Mouse (Mus musculus) E14TG2a.4 (cell line): ENCODE results near the gene Rnft2.

ENCODE experiments used
- H3K27me3 ChIP-seq: 2 replicates; pipeline ENCODE4 v1.6.1; 2014; ENCODE audit warnings: low read length, control low read depth; ENCODE audit not compliant: insufficient read depth
- H3K36me3 ChIP-seq: 2 replicates; pipeline ENCODE4 v1.6.1; 2014; ENCODE audit warnings: low read length, control low read depth; ENCODE audit not compliant: insufficient read depth
- H3K4me1 ChIP-seq: replicated peaks from 2 replicates; pipeline ENCODE4 v1.6.1; 2014; ENCODE audit warnings: low read depth, low read length, control low read depth
- H3K4me3 ChIP-seq: replicated peaks from 2 replicates; pipeline ENCODE4 v1.5.1; 2014; ENCODE audit warnings: mild to moderate bottlenecking, low read length
- H3K9me3 ChIP-seq: 2 replicates; pipeline ENCODE4 v1.6.1; 2014; ENCODE audit warnings: low read length, control low read depth
- CTCF ChIP-seq: conservative IDR thresholded peaks from 2 replicates; pipeline ENCODE4 v1.5.1; 2014; ENCODE audit warnings: low read length
- NANOG ChIP-seq: IDR thresholded peaks from 2 replicates; pipeline ENCODE4 v1.6.1; 2014; ENCODE audit warnings: borderline replicate concordance, low read length, mixed read lengths
- POU5F1 ChIP-seq: IDR thresholded peaks from 2 replicates; pipeline ENCODE4 v1.6.1; 2014; ENCODE audit warnings: low read length, borderline replicate concordance

The Rnft2 gene

DNA sequence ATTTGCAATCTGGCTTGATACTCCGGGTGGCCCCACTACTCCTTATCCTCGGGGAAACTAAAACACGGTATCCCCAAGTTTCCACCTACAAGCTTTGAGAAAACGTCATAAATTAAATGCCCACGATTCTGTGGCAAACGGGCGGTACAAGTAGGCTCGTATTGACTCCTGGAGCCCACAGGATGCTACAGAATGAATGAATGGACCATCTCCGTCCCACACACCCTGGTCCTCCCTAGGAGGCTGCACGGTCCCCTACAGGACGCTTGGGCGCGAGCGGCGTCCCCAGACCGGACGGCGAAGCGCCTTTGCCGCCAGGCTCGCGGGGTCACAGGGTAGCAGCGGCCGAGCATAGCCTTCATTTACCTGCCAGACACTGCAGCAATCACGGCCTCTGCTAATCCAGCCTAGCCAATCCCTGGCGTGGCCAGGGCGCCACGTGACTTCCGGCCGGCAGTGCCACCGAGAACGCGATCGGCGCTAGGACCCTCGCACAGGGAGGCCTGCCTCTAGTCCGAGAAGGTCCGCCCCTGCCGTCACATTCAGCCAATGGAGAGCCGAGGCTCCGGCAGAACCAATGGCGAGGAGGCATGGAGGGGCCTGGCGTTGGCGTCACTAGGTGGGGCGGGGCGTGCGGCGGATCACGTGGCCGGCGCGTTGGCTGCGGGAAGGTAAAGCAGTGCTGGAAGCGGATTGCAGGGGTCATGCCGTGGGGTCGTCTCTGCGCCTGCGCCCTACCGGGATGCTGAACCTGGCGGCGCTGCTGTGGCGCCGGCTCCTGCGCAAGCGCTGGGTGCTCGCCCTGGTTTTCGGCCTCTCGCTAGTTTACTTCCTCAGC, at the start of gene Rnft2, which contains the start of gene 2410131K14Rik:
TSS of gene Rnft2 (minus strand) at position 511 of the 838 bp plus-strand sequence.
TSS of gene 2410131K14Rik (plus strand) at position 622 of the 838 bp plus-strand sequence.
- H3K36me3 ChIP-seq = peaks cover 55% of the 10 kb centered on the region
- H3K27me3 ChIP-seq = no peaks in the 10 kb centered on the region
- TF ChIP-seq NANOG (no peak), POU5F1 (no peak), CTCF (no peak)
- 0 out of 2 replicates have a peak, but pooled peaks cover 4% of the 10 kb centered on the region for H3K9me3 ChIP-seq
- H3K4me3 ChIP-seq = peak within 1 kb of the TSS; percentile 92
- peaks cover 35% of the 10 kb centered on the region for H3K4me1 ChIP-seq

GRCm38 (mm10) chr5:118294086-118294864, 49.4 kb upstream of the Rnft2 start:
- TF ChIP-seq POU5F1 (no peak), CTCF (no peak), NANOG (no peak)

GRCm38 (mm10) chr5:118292476-118292875, 47.6 kb upstream of the Rnft2 start:
- Histone ChIP-seq H3K27me3 (peaks cover 4% of the 10 kb centered on the region; the same call in 1 of the 2 replicates), H3K4me3 (no peak overlapping the region), H3K4me1 (peaks cover 36% of the 10 kb centered on the region), H3K9me3 (no peaks in the 10 kb centered on the region), H3K36me3 (no peaks in the 10 kb centered on the region)
- TF ChIP-seq NANOG (no peak), CTCF (no peak), POU5F1 (no peak)

More at GRCm38 (mm10) chr5:118294086-118294864, 49.4 kb upstream of the Rnft2 start:
- H3K36me3 ChIP-seq = no peaks in the 10 kb centered on the region
- H3K4me1 ChIP-seq = peaks cover 41% of the 10 kb centered on the region
- H3K9me3 ChIP-seq = no peaks in the 10 kb centered on the region
- H3K27me3 ChIP-seq = peaks cover 10% of the 10 kb centered on the region
- H3K4me3 ChIP-seq = no peak overlapping the region

DNA sequence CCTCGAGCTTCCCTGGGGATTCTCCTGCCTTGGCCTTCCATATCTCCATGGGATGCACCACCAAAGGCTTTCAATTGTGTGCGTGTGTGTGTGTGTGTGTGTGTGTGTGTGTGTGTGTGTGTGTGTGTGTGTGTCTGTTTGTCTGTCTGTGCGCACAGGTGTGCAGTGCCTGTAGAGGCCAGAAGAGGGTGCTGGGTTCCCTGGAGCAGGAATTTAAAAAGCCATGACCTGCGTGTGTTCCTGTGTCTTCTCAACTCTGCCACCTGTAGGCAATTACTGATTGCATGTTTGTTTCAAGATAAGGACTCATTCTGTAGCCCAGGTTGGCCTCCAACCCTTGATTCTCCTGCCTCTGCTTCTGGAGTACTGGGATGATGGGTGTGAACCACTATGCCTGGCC, 46.5 kb upstream of the Rnft2 start:
- Histone ChIP-seq H3K27me3 (no peaks in the 10 kb centered on the region), H3K4me1 (peaks cover 26% of the 10 kb centered on the region), H3K36me3 (no peaks in the 10 kb centered on the region), H3K4me3 (no peak overlapping the region), H3K9me3 (no peaks in the 10 kb centered on the region)
- TF ChIP-seq NANOG (no peak), CTCF (peak; percentile 69), POU5F1 (no peak)

GRCm38 (mm10) chr5:118277741-118278495, 33.0 kb upstream of the Rnft2 start:
- H3K4me3 ChIP-seq = peak overlapping the region; percentile 71
- no peak for TF ChIP-seq POU5F1
- peak; percentile 73 for TF ChIP-seq CTCF
- no peak for TF ChIP-seq NANOG
- peaks cover 51% of the 10 kb centered on the region for H3K4me1 ChIP-seq
- H3K27me3 ChIP-seq = peaks cover 2% of the 10 kb centered on the region; the same call in 1 of the 2 replicates
- no peaks in the 10 kb centered on the region for H3K9me3 ChIP-seq
- H3K36me3 ChIP-seq = no peaks in the 10 kb centered on the region

DNA sequence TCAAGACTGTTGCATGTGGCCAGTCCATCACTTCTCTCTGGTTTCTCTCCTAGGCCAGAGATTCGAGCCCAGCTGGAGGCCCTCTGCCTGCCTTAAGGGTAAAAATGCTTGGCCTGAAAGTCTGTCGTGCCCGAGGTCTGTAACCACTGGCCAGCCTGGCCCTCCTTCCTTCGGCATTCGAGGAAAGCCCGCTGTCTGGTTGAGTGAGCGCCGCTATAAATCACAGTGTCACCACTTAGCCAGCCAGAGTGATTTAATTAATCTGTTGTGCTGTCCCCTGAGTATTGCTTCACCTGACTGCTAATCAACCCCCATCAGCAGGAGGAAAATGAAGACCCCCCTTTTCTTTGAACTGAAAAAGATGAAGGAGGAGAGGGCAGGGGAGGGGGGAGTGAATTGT, 31.8 kb upstream of the Rnft2 start:
- TF ChIP-seq CTCF (no peak), POU5F1 (no peak), NANOG (no peak)
- Histone ChIP-seq H3K27me3 (peaks cover 13% of the 10 kb centered on the region), H3K9me3 (no peaks in the 10 kb centered on the region), H3K4me3 (no peak overlapping the region), H3K4me1 (peaks cover 54% of the 10 kb centered on the region), H3K36me3 (no peaks in the 10 kb centered on the region)

GRCm38 (mm10) chr5:118276281-118276680, 31.4 kb upstream of the Rnft2 start:
- peaks cover 17% of the 10 kb centered on the region for H3K27me3 ChIP-seq
- H3K36me3 ChIP-seq = no peaks in the 10 kb centered on the region
- H3K4me1 ChIP-seq = peaks cover 54% of the 10 kb centered on the region
- no peak overlapping the region for H3K4me3 ChIP-seq
- H3K9me3 ChIP-seq = no peaks in the 10 kb centered on the region
- TF ChIP-seq POU5F1 (no peak), NANOG (no peak), CTCF (no peak)

DNA sequence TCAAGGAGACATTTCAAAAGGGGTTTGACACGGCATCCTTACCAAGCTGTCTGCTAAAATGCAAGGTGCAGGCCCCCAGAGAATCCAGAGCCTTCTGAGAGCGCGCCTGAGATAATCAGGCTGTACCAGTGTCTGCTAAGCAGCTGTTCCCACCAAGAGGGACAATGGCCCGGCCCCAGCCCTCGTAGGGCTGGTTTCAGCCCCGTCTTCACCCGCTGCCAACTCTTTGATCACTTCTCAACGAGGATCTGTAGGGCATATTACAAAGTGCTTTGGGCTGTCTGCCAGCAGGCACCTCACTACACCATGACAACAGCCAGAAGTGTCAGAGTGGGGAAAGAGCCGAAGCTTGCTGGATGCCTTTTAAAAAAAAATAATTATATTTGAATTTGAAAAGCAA, 29.6 kb upstream of the Rnft2 start:
- Histone ChIP-seq H3K4me1 (peaks cover 54% of the 10 kb centered on the region), H3K27me3 (peaks cover 17% of the 10 kb centered on the region), H3K4me3 (peak overlapping the region; percentile 67), H3K36me3 (no peaks in the 10 kb centered on the region), H3K9me3 (peaks cover 6% of the 10 kb centered on the region)
- TF ChIP-seq POU5F1 (no peak), CTCF (no peak), NANOG (no peak)
